Mouse (Mus musculus): Measurements from ENCODE around the gene Kti12.

GRCm38 (mm10) chr4:108878963-108879822 is 31.6 kb downstream of the Kti12 start, which contains the start of gene Rab3b:
- no peak for TF ChIP-seq CTCF (conservative IDR thresholded peaks at IDR 0.05 in 1 of 2, IDR thresholded peaks at IDR 0.05 in 1 of 2; ENCODE audit: low read depth in 2 of 2, low read length in 2 of 2)
- TF ChIP-seq POLR2AphosphoS2 (IDR thresholded peaks at IDR 0.05; ENCODE audit: low read depth, low read length) = no peak
- TF ChIP-seq SMC3 (IDR thresholded peaks at IDR 0.05; ENCODE audit: low read depth, low read length) = no peak
- no peak for TF ChIP-seq POLR2A (IDR thresholded peaks at IDR 0.05; ENCODE audit: low read depth, low read length)
- no peak for TF ChIP-seq EP300 (IDR thresholded peaks at IDR 0.05; ENCODE audit: low read length)
- no peak for TF ChIP-seq RAD21 (IDR thresholded peaks at IDR 0.05; ENCODE audit: low read depth, low read length)

Data from CH12.LX (cell line).